In the genomic region with DNA sequence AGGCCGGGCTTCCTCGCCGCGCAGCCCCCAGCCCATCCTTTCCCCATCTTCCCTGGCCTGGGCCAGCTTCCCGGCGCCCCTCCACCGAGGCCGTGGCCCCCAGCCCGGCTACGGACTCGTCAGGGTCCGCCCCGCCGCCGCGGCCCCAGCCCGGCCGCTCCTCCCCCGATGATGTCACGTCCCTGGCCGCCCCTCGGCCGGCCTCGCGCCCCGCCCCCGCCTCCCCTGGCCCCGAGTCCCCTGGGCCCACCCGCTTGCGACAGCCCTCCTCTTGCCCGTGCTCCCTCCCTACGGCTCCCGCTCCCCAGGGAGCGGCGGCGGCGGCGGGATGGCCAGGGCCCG, we compare ENCODE assay signal across 8 mouse cellular contexts. TPM values are rescaled to one million over a fixed set of nuclear protein-coding genes. Genes with fewer than 3 reads are reported as not detected.
DNase-seq lines count a peak whose midpoint lies in the region; ATAC-seq and TF ChIP-seq lines count a peak whose summit lies in the region.

A gene (plus strand): TSS at position 234 of the 342 bp plus-strand sequence.

- 0% methylated on average over 33 of the region's 39 CpGs for WGBS in forebrain, postnatal 0 days
- WGBS in intestine, embryonic 14.5 days: 2% methylated on average over 29 of the region's 39 CpGs

- peak in 1 of 2 experiments; percentile 78 for DNase-seq in left cerebral cortex, postnatal 10 days (ENCODE audit: extremely low spot score in 1 of 2, low spot score in 2 of 2)
- DNase-seq in left cerebral cortex, adult 8-10 months (ENCODE audit: low spot score in 2 of 2): no peak
- peak; percentile 86 for DNase-seq in brain, embryonic 14.5 days (ENCODE audit: low read depth)
- peak; percentile 78 for DNase-seq in forebrain, postnatal 0 days
- peak; percentile 90 for DNase-seq in intestine, embryonic 14.5 days (ENCODE audit: low spot score)
- peak; percentile 40 to 42 for DNase-seq in lung, adult 18-20 months
- DNase-seq in retina, embryonic 14.5 days (ENCODE audit: low spot score): peak; percentile 81
- no peak for DNase-seq in B cell, adult 2 months

- peak within 1 kb of the TSS; percentile 70 for H3K4me2 ChIP-seq in forebrain, postnatal 0 days (ENCODE audit: low read depth)
- H3K4me2 ChIP-seq in intestine, embryonic 14.5 days (ENCODE audit: low read length): peak within 1 kb of the TSS; percentile 73

- intact Hi-C loops in left cerebral cortex, postnatal 10 days (cut with DNase I): loop anchor here (5.0 kb wide), 2 partner anchors 67 to 117 kb away; no protein-coding TSS in a partner anchor

- H3K9ac ChIP-seq in forebrain, postnatal 0 days: peak within 1 kb of the TSS; percentile 74
- peak within 1 kb of the TSS; percentile 72 for H3K9ac ChIP-seq in intestine, embryonic 14.5 days (ENCODE audit: low read length)

- peak; percentile 75 for TF ChIP-seq POLR2A in brain, embryonic 14.5 days (IDR thresholded peaks at IDR 0.05; ENCODE audit: borderline replicate concordance, extremely low read depth, insufficient read depth, insufficient read length, poor library complexity, severe bottlenecking)

- H3K36me3 ChIP-seq in forebrain, postnatal 0 days (ENCODE audit: insufficient read depth): peaks cover 3% of the 10 kb centered on the region; the same call in 1 of the 2 replicates
- peaks cover 16% of the 10 kb centered on the region; the same call in 1 of the 2 replicates for H3K36me3 ChIP-seq in intestine, embryonic 14.5 days (ENCODE audit: control insufficient read depth, insufficient read depth, low read length)

- H3K9me3 ChIP-seq in forebrain, postnatal 0 days (ENCODE audit: low read length): no peaks in the 10 kb centered on the region
- H3K9me3 ChIP-seq in intestine, embryonic 14.5 days (ENCODE audit: control insufficient read depth, low read length): no peaks in the 10 kb centered on the region

- peak within 1 kb of the TSS; percentile 85 for H3K4me3 ChIP-seq in forebrain, postnatal 0 days (ENCODE audit: low read depth, low read length)
- H3K4me3 ChIP-seq in intestine, embryonic 14.5 days (ENCODE audit: low read depth, low read length): peak within 1 kb of the TSS; percentile 68

- TF ChIP-seq CTCF in brain, embryonic 14.5 days (IDR thresholded peaks at IDR 0.05; ENCODE audit: borderline replicate concordance, extremely low read depth, insufficient read depth, insufficient read length): no peak
- TF ChIP-seq CTCF in forebrain, postnatal 0 days (IDR thresholded peaks at IDR 0.05; ENCODE audit: low read depth): no peak

- ATAC-seq in forebrain, postnatal 0 days: peak; percentile 62
- ATAC-seq in intestine, embryonic 14.5 days (replicated peaks; ENCODE audit: low FRiP score, low TSS enrichment, low read depth): peak; percentile 88

- H3K4me1 ChIP-seq in forebrain, postnatal 0 days (ENCODE audit: insufficient read depth): peaks cover 12% of the 10 kb centered on the region
- peaks cover 24% of the 10 kb centered on the region for H3K4me1 ChIP-seq in intestine, embryonic 14.5 days (replicated peaks; ENCODE audit: control insufficient read depth, insufficient read depth, low read length)

- H3K27me3 ChIP-seq in forebrain, postnatal 0 days (ENCODE audit: insufficient read depth, low read length): no peaks in the 10 kb centered on the region
- 0 out of 2 replicates have a peak, but pooled peaks cover 7% of the 10 kb centered on the region for H3K27me3 ChIP-seq in intestine, embryonic 14.5 days (replicated peaks; ENCODE audit: control insufficient read depth, insufficient read depth, low read length)

- H3K27ac ChIP-seq in forebrain, postnatal 0 days (ENCODE audit: low read depth, low read length): peak within 1 kb of the TSS; percentile 77
- H3K27ac ChIP-seq in intestine, embryonic 14.5 days (ENCODE audit: low read depth): peak within 1 kb of the TSS; percentile 70

RNA-seq across cellular contexts. Expression of the gene that starts here (rescaled TPM):
- total RNA-seq in left cerebral cortex, postnatal 10 days (2021): 10 to 100 TPM; 12.2 to 13.0 TPM
- total RNA-seq in left cerebral cortex, adult 8-10 months (2022): 1 to 10 TPM; 7.7 to 9.1 (median 8.5) TPM
- 24.3 and 24.9 TPM in 2 replicates for polyA plus RNA-seq in brain, embryonic 14.5 days (2012; rRNA removed)
- 9.3 and 15.1 TPM in 2 replicates for total RNA-seq in forebrain, postnatal 0 days (2014; rRNA removed)
- 3.5 and 4.8 TPM in 2 replicates for polyA plus RNA-seq in forebrain, postnatal 0 days (2015; fragmentation: Nextera tagmentation; extraction: Ambion mirVana)
- polyA plus RNA-seq in intestine, embryonic 14.5 days (2014; fragmentation: Nextera tagmentation; extraction: Ambion mirVana): 2.9 and 3.6 TPM in 2 replicates

Comparison
In these comparisons a context has a peak if more than half of its experiments do, and no peak if none do; other contexts are left out.
1. DNase-seq: peak in brain, embryonic 14.5 days (single experiment), forebrain, postnatal 0 days (single experiment), intestine, embryonic 14.5 days (single experiment), lung, adult 18-20 months (2 of 2) and retina, embryonic 14.5 days (single experiment); none in left cerebral cortex, adult 8-10 months (0 of 2) and B cell, adult 2 months (0 of 2).